Mouse (Mus musculus) intestine, embryonic 15.5 days (tissue): Measurements from ENCODE around the gene Ifna1. TPM values are rescaled to one million over a fixed set of nuclear protein-coding genes. Genes with fewer than 3 reads are reported as not detected.

Source experiments
- ATAC-seq: fragments of 200-750 bp; cut with Nextera tagmentation; 2 replicates; pipeline ENCODE4 v1.8.0; 2017; ENCODE audit warnings: moderate TSS enrichment, moderate library complexity
- H3K27ac ChIP-seq: fragments of 300-500 bp; sonication (generic); 2 replicates; pipeline ENCODE4 v1.5.1; 2015; ENCODE audit warnings: mild to moderate bottlenecking, inconsistent platforms
- H3K27me3 ChIP-seq: fragments of 300-500 bp; sonication (generic); replicated peaks from 2 replicates; pipeline ENCODE4 v1.6.1; 2015; ENCODE audit warnings: inconsistent platforms
- H3K36me3 ChIP-seq: fragments of 300-500 bp; sonication (generic); 2 replicates; pipeline ENCODE4 v1.6.1; 2015; ENCODE audit warnings: inconsistent platforms
- H3K4me1 ChIP-seq: fragments of 300-500 bp; sonication (generic); replicated peaks from 2 replicates; pipeline ENCODE4 v1.6.1; 2015; ENCODE audit warnings: inconsistent platforms
- H3K4me2 ChIP-seq: fragments of 300-500 bp; sonication (generic); replicated peaks from 2 replicates; pipeline ENCODE4 v1.6.1; 2015; ENCODE audit warnings: mild to moderate bottlenecking, inconsistent platforms
- H3K4me3 ChIP-seq: fragments of 300-500 bp; sonication (generic); replicated peaks from 2 replicates; pipeline ENCODE4 v1.5.1; 2015; ENCODE audit warnings: inconsistent platforms
- H3K9ac ChIP-seq: fragments of 300-500 bp; sonication (generic); 2 replicates; pipeline ENCODE4 v1.6.1; 2015; ENCODE audit warnings: inconsistent platforms
- H3K9me3 ChIP-seq: fragments of 300-500 bp; sonication (generic); 2 replicates; pipeline ENCODE4 v1.6.1; 2016; ENCODE audit warnings: inconsistent platforms
- WGBS: fragments of 180-500 bp; shearing (Covaris S2); methylation state at CpG from one replicate; pipeline ENCODE4 v1.1.7; 2015; 5-methylcytosine and 5-hydroxymethylcytosine counted together
- polyA plus RNA-seq: library from polyadenylated mRNA; unstranded; fragments of >200 nt; fragmentation: Nextera tagmentation; extraction: Ambion mirVana; gene quantifications from 2 replicates; pipeline ENCODE4 v1.2.1, GENCODE M21; 2015

Gene Ifna1
- polyA plus RNA-seq, 1 experiment from 2014 or later, result not detected

DNA sequence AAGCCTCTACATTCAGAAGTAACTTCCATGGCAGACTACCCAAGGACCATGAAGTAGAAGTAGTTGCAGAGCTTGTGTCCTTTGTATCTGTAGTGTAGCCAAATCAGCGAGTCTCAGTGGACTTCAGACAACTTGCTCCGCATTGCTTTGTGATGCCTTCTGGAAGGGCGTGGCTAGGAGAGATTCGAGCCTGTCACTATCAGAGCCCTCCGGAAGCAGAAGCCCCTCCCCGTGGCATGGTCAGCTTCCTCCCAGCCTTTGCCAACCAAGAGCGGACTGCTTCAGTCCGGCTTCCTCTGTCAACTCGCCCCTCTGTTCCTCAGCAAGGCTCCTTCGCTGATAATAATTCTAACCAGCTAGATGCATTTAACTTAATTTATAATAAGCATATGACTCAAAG, 28.4 kb downstream of the Ifna1 start:
- peak; percentile 62 for ATAC-seq
- no peak overlapping the region for H3K27ac ChIP-seq
- no peaks in the 10 kb centered on the region for H3K36me3 ChIP-seq
- no peaks in the 10 kb centered on the region for H3K27me3 ChIP-seq
- H3K9ac ChIP-seq, result no peak overlapping the region
- no peak overlapping the region for H3K4me3 ChIP-seq
- no peaks in the 10 kb centered on the region for H3K4me1 ChIP-seq
- H3K9me3 ChIP-seq, result no peaks in the 10 kb centered on the region
- WGBS, result 46% methylated on average over 10 of the region's 10 CpGs
- peak overlapping the region; percentile 20; the same call in 1 of the 2 replicates for H3K4me2 ChIP-seq

DNA sequence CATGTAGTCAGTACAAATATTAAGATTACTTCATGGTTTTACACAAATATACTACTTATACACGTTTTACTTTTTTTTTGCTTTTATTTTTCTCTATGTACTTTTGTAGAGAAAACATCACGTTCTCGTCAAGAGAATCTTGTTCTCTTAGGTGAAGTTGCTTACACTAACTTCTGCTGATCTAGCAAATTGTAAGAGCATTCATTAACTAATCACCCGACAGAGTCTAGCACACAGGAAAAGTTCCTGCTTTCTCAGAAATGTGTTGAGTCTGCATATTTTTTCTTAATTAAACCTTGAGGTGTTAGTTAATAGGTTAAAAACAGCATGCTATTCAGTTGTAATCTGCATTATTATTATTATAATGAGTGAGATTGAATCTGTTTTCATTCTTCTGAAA, 28.9 kb downstream of the Ifna1 start:
- H3K4me2 ChIP-seq, result no peak overlapping the region
- no peak overlapping the region for H3K27ac ChIP-seq
- H3K4me3 ChIP-seq, result no peak overlapping the region
- no peak overlapping the region for H3K9ac ChIP-seq
- H3K27me3 ChIP-seq, result no peaks in the 10 kb centered on the region
- no peaks in the 10 kb centered on the region for H3K36me3 ChIP-seq
- H3K4me1 ChIP-seq, result no peaks in the 10 kb centered on the region
- no peaks in the 10 kb centered on the region for H3K9me3 ChIP-seq
- WGBS, result 65% methylated on average over 4 of the region's 4 CpGs
- ATAC-seq, result no peak

DNA sequence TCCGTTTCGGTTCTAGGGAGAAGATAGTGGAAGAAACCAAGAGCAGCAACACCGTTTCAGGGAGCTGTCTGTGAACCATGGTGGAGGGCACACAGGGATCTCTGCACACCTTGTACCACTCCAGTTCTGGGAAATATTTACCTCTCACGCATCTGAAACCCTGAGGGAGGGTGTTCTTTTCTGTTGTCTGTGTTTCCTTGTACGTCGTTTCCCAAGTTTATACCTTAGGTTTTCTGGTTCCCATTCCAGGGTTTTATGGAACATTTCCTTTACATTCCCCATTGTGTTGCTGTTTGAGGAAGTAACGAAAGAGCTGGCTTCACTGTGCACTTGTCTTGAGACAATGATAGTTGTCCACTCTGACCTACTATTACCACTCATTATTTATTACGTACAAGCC, 30.2 kb downstream of the Ifna1 start, which contains the start of gene Ifne:
TSS of gene Ifne (minus strand) at position 101 of the 400 bp plus-strand sequence.
- no peak for ATAC-seq
- H3K4me1 ChIP-seq, result no peaks in the 10 kb centered on the region
- H3K27me3 ChIP-seq, result no peaks in the 10 kb centered on the region
- 84% methylated on average over 8 of the region's 8 CpGs for WGBS
- H3K9ac ChIP-seq, result no peak within 1 kb of the TSS
- no peak within 1 kb of the TSS for H3K27ac ChIP-seq
- H3K4me3 ChIP-seq, result no peak within 1 kb of the TSS
- no peak within 1 kb of the TSS for H3K4me2 ChIP-seq
- H3K9me3 ChIP-seq, result no peaks in the 10 kb centered on the region
- H3K36me3 ChIP-seq, result no peaks in the 10 kb centered on the region

DNA sequence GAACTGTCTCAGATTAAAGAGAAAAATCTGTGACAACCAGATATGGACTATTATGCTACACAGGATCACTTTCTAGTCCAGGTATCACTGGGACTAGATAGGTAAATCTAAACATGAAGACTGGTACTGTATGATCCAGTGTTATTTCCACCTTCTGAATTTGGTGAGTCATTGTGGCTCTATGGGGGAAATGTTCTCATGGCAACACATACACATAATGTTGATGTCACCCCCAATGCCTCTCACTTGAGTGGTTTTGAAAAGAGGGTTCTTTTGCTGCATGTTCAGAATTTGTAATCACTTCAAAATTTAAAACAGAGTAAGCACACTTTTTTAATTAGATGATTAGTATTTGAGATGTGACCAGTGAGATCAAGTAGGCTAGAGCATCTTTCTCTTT, 38.3 kb downstream of the Ifna1 start:
- ATAC-seq, result no peak
- H3K27ac ChIP-seq, result no peak overlapping the region
- no peak overlapping the region for H3K4me2 ChIP-seq
- H3K27me3 ChIP-seq, result no peaks in the 10 kb centered on the region
- no peak overlapping the region for H3K4me3 ChIP-seq
- H3K9me3 ChIP-seq, result no peaks in the 10 kb centered on the region
- no peaks in the 10 kb centered on the region for H3K4me1 ChIP-seq
- no peaks in the 10 kb centered on the region for H3K36me3 ChIP-seq
- no peak overlapping the region for H3K9ac ChIP-seq

DNA sequence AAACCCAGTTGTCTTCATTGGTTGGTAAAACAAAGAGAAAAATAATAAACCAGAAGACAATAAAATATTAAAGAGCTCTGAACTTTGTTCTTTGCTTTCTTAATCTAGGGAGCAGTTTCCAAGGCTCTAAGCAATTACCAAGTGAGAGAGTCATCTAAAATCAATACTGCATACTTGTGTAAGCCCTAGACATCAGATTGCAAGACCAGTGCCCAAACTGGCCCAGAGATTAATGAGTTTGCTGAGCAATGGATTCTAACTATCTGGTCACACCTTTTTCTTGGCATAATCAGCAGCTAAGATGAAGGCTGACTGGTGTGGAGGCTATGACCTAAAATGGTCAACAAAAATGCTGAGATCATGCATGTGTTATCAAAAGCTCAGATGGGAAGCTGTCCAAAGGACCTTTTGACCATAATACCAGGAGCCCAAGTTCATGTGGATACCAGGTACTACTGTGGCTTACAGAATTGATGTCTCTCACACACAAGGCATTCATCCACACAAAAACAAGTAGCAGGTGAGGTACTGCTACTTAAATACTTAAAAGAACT, 43.4 kb downstream of the Ifna1 start:
- Histone ChIP-seq H3K9me3 (no peaks in the 10 kb centered on the region), H3K4me3 (no peak overlapping the region), H3K4me2 (no peak overlapping the region), H3K27ac (no peak overlapping the region), H3K36me3 (no peaks in the 10 kb centered on the region), H3K4me1 (no peaks in the 10 kb centered on the region), H3K27me3 (no peaks in the 10 kb centered on the region), H3K9ac (no peak overlapping the region)
- peak; percentile 89 for ATAC-seq

Other genes with a start within 250 kb of the Ifna1 start
- not detected in 2 replicates for gene Ifna12, start 246.7 kb upstream of the Ifna1 start, polyA plus RNA-seq
- gene C87499, start 215.7 kb upstream of the Ifna1 start, polyA plus RNA-seq, result not detected in 2 replicates
- not detected in 2 replicates for gene Ifna13, start 205.6 kb upstream of the Ifna1 start, polyA plus RNA-seq
- not detected in 2 replicates for gene Ifna16, start 173.2 kb upstream of the Ifna1 start, polyA plus RNA-seq
- gene Ifna2, start 166.2 kb upstream of the Ifna1 start, polyA plus RNA-seq, result not detected in 2 replicates
- not detected in 2 replicates for gene Ifnab, start 158.7 kb upstream of the Ifna1 start, polyA plus RNA-seq
- 0.80 and 0.97 TPM in 2 replicates for gene Gm26566, start 128.3 kb upstream of the Ifna1 start, polyA plus RNA-seq
- gene Klhl9, start 127.6 kb upstream of the Ifna1 start, polyA plus RNA-seq, result 75.3 and 89.4 TPM in 2 replicates
- gene Gm13271, start 95.2 kb upstream of the Ifna1 start, polyA plus RNA-seq, result not detected in 2 replicates
- 0.39 and 0.80 TPM in 2 replicates for gene Gm13283, start 90.0 kb upstream of the Ifna1 start, polyA plus RNA-seq
- gene Gm13290, start 76.3 kb upstream of the Ifna1 start, polyA plus RNA-seq, result 0.63 TPM in 1 of 2 replicates, not detected in the other
- gene Gm13289, start 73.2 kb upstream of the Ifna1 start, polyA plus RNA-seq, result not detected in 2 replicates
- not detected in 2 replicates for gene Gm13272, start 70.2 kb upstream of the Ifna1 start, polyA plus RNA-seq
- not detected in 2 replicates for gene Ifnz, start 68.0 kb upstream of the Ifna1 start, polyA plus RNA-seq
- 0.38 TPM in 1 of 2 replicates, not detected in the other for gene Gm13276, start 64.4 kb upstream of the Ifna1 start, polyA plus RNA-seq
- not detected in 2 replicates for gene Gm13277, start 61.5 kb upstream of the Ifna1 start, polyA plus RNA-seq
- gene Gm13278, start 58.5 kb upstream of the Ifna1 start, polyA plus RNA-seq, result not detected in 2 replicates
- gene Gm13275, start 55.6 kb upstream of the Ifna1 start, polyA plus RNA-seq, result not detected in 2 replicates
- gene Gm13279, start 52.7 kb upstream of the Ifna1 start, polyA plus RNA-seq, result not detected in 2 replicates
- 1.1 TPM in 2 replicates for gene Gm13285, start 50.4 kb upstream of the Ifna1 start, polyA plus RNA-seq
- gene Gm13287, start 46.8 kb upstream of the Ifna1 start, polyA plus RNA-seq, result not detected in 2 replicates
- 0.08 TPM in 1 of 2 replicates, not detected in the other for gene Gm13288, start 44.6 kb upstream of the Ifna1 start, polyA plus RNA-seq
- gene Ifna7, start 33.9 kb upstream of the Ifna1 start, polyA plus RNA-seq, result not detected in 2 replicates
- not detected in 2 replicates for gene Ifna11, start 30.1 kb upstream of the Ifna1 start, polyA plus RNA-seq
- not detected in 2 replicates for gene Ifna6, start 22.7 kb upstream of the Ifna1 start, polyA plus RNA-seq
- gene Ifna5, start 14.6 kb upstream of the Ifna1 start, polyA plus RNA-seq, result not detected in 2 replicates
- not detected in 2 replicates for gene Ifna4, start 8.2 kb upstream of the Ifna1 start, polyA plus RNA-seq
- not detected in 2 replicates for gene Ifne, start 30.1 kb downstream of the Ifna1 start, polyA plus RNA-seq